Mouse (Mus musculus) kidney, embryonic 14.5 days (tissue): Measurements from ENCODE around the gene Samd8. TPM values are rescaled to one million over a fixed set of nuclear protein-coding genes. Genes with fewer than 3 reads are reported as not detected.

Source experiments
- ATAC-seq: fragments of 200-750 bp; cut with Nextera tagmentation; 2 replicates; pipeline ENCODE4 v1.8.0; 2017; ENCODE audit warnings: moderate number of reproducible peaks, mild to moderate bottlenecking, moderate TSS enrichment, moderate library complexity; ENCODE audit not compliant: low FRiP score, low TSS enrichment
- H3K27ac ChIP-seq: fragments of 300-500 bp; sonication (generic); 2 replicates; pipeline ENCODE4 v1.5.1; 2014; ENCODE audit warnings: low read depth, mild to moderate bottlenecking, low read length, moderate library complexity, mixed read lengths
- H3K27me3 ChIP-seq: fragments of 300-500 bp; sonication (generic); 2 replicates; pipeline ENCODE4 v1.6.1; 2014; ENCODE audit warnings: mild to moderate bottlenecking, low read length; ENCODE audit not compliant: control insufficient read depth, insufficient read depth
- H3K36me3 ChIP-seq: fragments of 300-500 bp; sonication (generic); 2 replicates; pipeline ENCODE4 v1.6.1; 2014; ENCODE audit warnings: low read length, mixed read lengths; ENCODE audit not compliant: control insufficient read depth, insufficient read depth
- H3K4me1 ChIP-seq: fragments of 300-500 bp; sonication (generic); 2 replicates; pipeline ENCODE4 v1.6.1; 2014; ENCODE audit warnings: low read length, mixed read lengths; ENCODE audit not compliant: control insufficient read depth, insufficient read depth
- H3K4me2 ChIP-seq: fragments of 300-500 bp; sonication (generic); replicated peaks from 2 replicates; pipeline ENCODE4 v1.6.1; 2014; ENCODE audit warnings: low read depth, mild to moderate bottlenecking, low read length
- H3K4me3 ChIP-seq: fragments of 300-500 bp; sonication (generic); 2 replicates; pipeline ENCODE4 v1.5.1; 2014; ENCODE audit warnings: mild to moderate bottlenecking, low read length
- H3K9ac ChIP-seq: fragments of 300-500 bp; sonication (generic); 2 replicates; pipeline ENCODE4 v1.6.1; 2014; ENCODE audit warnings: low read depth, mild to moderate bottlenecking, low read length, moderate library complexity
- H3K9me3 ChIP-seq: fragments of 300-500 bp; sonication (generic); 2 replicates; pipeline ENCODE4 v1.6.1; 2016; ENCODE audit warnings: low read length; ENCODE audit not compliant: control insufficient read depth
- WGBS: fragments of 180-500 bp; shearing (Covaris S2); extraction: QIAGEN DNeasy Blood & Tissue Kit; methylation state at CpG from one replicate; pipeline ENCODE4 v1.1.7; 2014; 5-methylcytosine and 5-hydroxymethylcytosine counted together
- polyA plus RNA-seq: library from polyadenylated mRNA; unstranded; fragments of >200 nt; fragmentation: Nextera tagmentation; extraction: Ambion mirVana; gene quantifications from 2 replicates; pipeline ENCODE4 v1.2.1, GENCODE M21; 2014

Gene Samd8
- polyA plus RNA-seq, 1 experiment from 2014 or later = 13.2 TPM

GRCm38 (mm10) chr14:21752411-21752810, 2.1 kb downstream of the Samd8 start:
- Histone ChIP-seq H3K9me3 (no peaks in the 10 kb centered on the region), H3K4me1 (peaks cover 11% of the 10 kb centered on the region), H3K36me3 (no peaks in the 10 kb centered on the region), H3K4me2 (peak overlapping the region; percentile 78; the same call in 1 of the 2 replicates), H3K9ac (no peak overlapping the region), H3K27ac (no peak overlapping the region), H3K4me3 (no peak overlapping the region), H3K27me3 (no peaks in the 10 kb centered on the region)
- 93% methylated on average over 3 of the region's 3 CpGs for WGBS
- no peak for ATAC-seq

- ATAC-seq = no peak
- no peaks in the 10 kb centered on the region for H3K27me3 ChIP-seq
- no peaks in the 10 kb centered on the region for H3K36me3 ChIP-seq
- H3K4me1 ChIP-seq = peaks cover 11% of the 10 kb centered on the region
- no peak overlapping the region for H3K4me3 ChIP-seq
- H3K27ac ChIP-seq = no peak overlapping the region
- no peak overlapping the region for H3K4me2 ChIP-seq
- 84% methylated on average over 4 of the region's 4 CpGs for WGBS
- H3K9ac ChIP-seq = no peak overlapping the region
- H3K9me3 ChIP-seq = no peaks in the 10 kb centered on the region
These were observed 3.0 kb downstream of the Samd8 start for GRCm38 (mm10) chr14:21753367-21753766.

GRCm38 (mm10) chr14:21761560-21761959, 11.2 kb downstream of the Samd8 start:
- Histone ChIP-seq H3K36me3 (no peaks in the 10 kb centered on the region), H3K27ac (no peak overlapping the region), H3K9me3 (no peaks in the 10 kb centered on the region), H3K27me3 (no peaks in the 10 kb centered on the region), H3K4me3 (no peak overlapping the region), H3K4me2 (no peak overlapping the region), H3K4me1 (no peaks in the 10 kb centered on the region), H3K9ac (no peak overlapping the region)
- 75% methylated on average over 9 of the region's 9 CpGs for WGBS
- ATAC-seq = no peak

GRCm38 (mm10) chr14:21763736-21764135, 13.4 kb downstream of the Samd8 start:
- no peaks in the 10 kb centered on the region for H3K27me3 ChIP-seq
- no peak overlapping the region for H3K27ac ChIP-seq
- WGBS = 97% methylated on average over 3 of the region's 3 CpGs
- no peaks in the 10 kb centered on the region for H3K4me1 ChIP-seq
- H3K9ac ChIP-seq = no peak overlapping the region
- no peaks in the 10 kb centered on the region for H3K9me3 ChIP-seq
- no peaks in the 10 kb centered on the region for H3K36me3 ChIP-seq
- ATAC-seq = no peak
- H3K4me2 ChIP-seq = no peak overlapping the region
- no peak overlapping the region for H3K4me3 ChIP-seq

- H3K9me3 ChIP-seq = no peaks in the 10 kb centered on the region
- 88% methylated on average over 6 of the region's 6 CpGs for WGBS
These were observed 14.3 kb downstream of the Samd8 start for GRCm38 (mm10) chr14:21764646-21765045.

GRCm38 (mm10) chr14:21765754-21766397, 15.5 kb downstream of the Samd8 start:
- H3K27me3 ChIP-seq = no peaks in the 10 kb centered on the region
- H3K9ac ChIP-seq = no peak overlapping the region
- ATAC-seq = no peak
- WGBS = 86% methylated on average over 7 of the region's 7 CpGs
- H3K4me1 ChIP-seq = no peaks in the 10 kb centered on the region
- H3K9me3 ChIP-seq = no peaks in the 10 kb centered on the region
- H3K27ac ChIP-seq = no peak overlapping the region
- no peaks in the 10 kb centered on the region for H3K36me3 ChIP-seq
- no peak overlapping the region for H3K4me2 ChIP-seq
- no peak overlapping the region for H3K4me3 ChIP-seq

More at GRCm38 (mm10) chr14:21764646-21765045, 14.3 kb downstream of the Samd8 start:
- H3K4me1 ChIP-seq = no peaks in the 10 kb centered on the region
- H3K27me3 ChIP-seq = no peaks in the 10 kb centered on the region
- no peaks in the 10 kb centered on the region for H3K36me3 ChIP-seq
- no peak overlapping the region for H3K9ac ChIP-seq
- H3K4me2 ChIP-seq = no peak overlapping the region
- no peak overlapping the region for H3K4me3 ChIP-seq
- no peak overlapping the region for H3K27ac ChIP-seq
- ATAC-seq = no peak

- no peak for ATAC-seq
- Histone ChIP-seq H3K36me3 (no peaks in the 10 kb centered on the region), H3K9ac (no peak overlapping the region), H3K4me1 (no peaks in the 10 kb centered on the region), H3K27me3 (no peaks in the 10 kb centered on the region), H3K4me2 (no peak overlapping the region), H3K9me3 (no peaks in the 10 kb centered on the region), H3K4me3 (no peak overlapping the region), H3K27ac (no peak overlapping the region)
- 84% methylated on average over 6 of the region's 6 CpGs for WGBS
These were observed 16.1 kb downstream of the Samd8 start for GRCm38 (mm10) chr14:21766398-21766958.

- Histone ChIP-seq H3K27me3 (no peaks in the 10 kb centered on the region), H3K36me3 (peaks cover 11% of the 10 kb centered on the region; the same call in 1 of the 2 replicates), H3K4me3 (no peak overlapping the region), H3K4me1 (no peaks in the 10 kb centered on the region), H3K4me2 (no peak overlapping the region), H3K9ac (no peak overlapping the region), H3K9me3 (no peaks in the 10 kb centered on the region), H3K27ac (no peak overlapping the region)
- WGBS = 76% methylated on average over 11 of the region's 11 CpGs
- no peak for ATAC-seq
These were observed 22.4 kb downstream of the Samd8 start for GRCm38 (mm10) chr14:21772506-21773281.

GRCm38 (mm10) chr14:21773946-21774345, 23.6 kb downstream of the Samd8 start:
- 68% methylated on average over 2 of the region's 2 CpGs for WGBS
- H3K27ac ChIP-seq = no peak overlapping the region
- H3K9me3 ChIP-seq = no peaks in the 10 kb centered on the region

More at GRCm38 (mm10) chr14:21773946-21774345, 23.6 kb downstream of the Samd8 start:
- no peaks in the 10 kb centered on the region for H3K4me1 ChIP-seq
- ATAC-seq = no peak
- H3K36me3 ChIP-seq = peaks cover 12% of the 10 kb centered on the region; the same call in 1 of the 2 replicates
- H3K9ac ChIP-seq = no peak overlapping the region
- H3K4me3 ChIP-seq = no peak overlapping the region
- no peaks in the 10 kb centered on the region for H3K27me3 ChIP-seq
- H3K4me2 ChIP-seq = no peak overlapping the region
